Mouse (Mus musculus) monocyte, adult 5-6 weeks (primary cell): ENCODE measurements at regions not wholly inside any gene's neighbourhood (a gene's known extent, or its start where the extent isn't known, plus 50 kb on each side); places are given as distances from the start of the nearest gene placed in this dataset.
A peak's percentile ranks its signal among the peaks of the same experiment; 100 is the strongest.

ENCODE experiments used
- ATAC-seq: fragments of 153-309, 156-312 bp; replicated peaks from 2 replicates; pipeline ENCODE4 v1.8.0; 2017; ENCODE audit warnings: mild to moderate bottlenecking; ENCODE audit not compliant: low TSS enrichment, insufficient number of reproducible peaks, severe bottlenecking, poor library complexity, low FRiP score

GRCm38 (mm10) chr2:128379151-128379550 is 211.9 kb upstream of the Spdye4c start:
- ATAC-seq: no peak

- no peak for ATAC-seq
Measured at GRCm38 (mm10) chr2:128379554-128379953, 211.5 kb upstream of the Spdye4c start.

GRCm38 (mm10) chr2:128380581-128380980 is 210.4 kb upstream of the Spdye4c start:
- ATAC-seq: no peak

- ATAC-seq: no peak
Measured at GRCm38 (mm10) chr2:128381684-128382205, 209.3 kb upstream of the Spdye4c start.

GRCm38 (mm10) chr2:128382473-128382872 is 208.5 kb upstream of the Spdye4c start:
- ATAC-seq: no peak

GRCm38 (mm10) chr2:128384612-128385011 is 206.4 kb upstream of the Spdye4c start:
- no peak for ATAC-seq

- ATAC-seq: no peak
Measured at GRCm38 (mm10) chr2:128386846-128387621, 204.0 kb upstream of the Spdye4c start.

- ATAC-seq: no peak
Measured at GRCm38 (mm10) chr2:128387851-128388471, 203.0 kb upstream of the Spdye4c start.

- no peak for ATAC-seq
Measured at GRCm38 (mm10) chr2:128388883-128389470, 202.0 kb upstream of the Spdye4c start.

GRCm38 (mm10) chr2:128392344-128392743 is 198.7 kb upstream of the Spdye4c start:
- ATAC-seq: peak; percentile 47; the same call in 1 of the 2 replicates

GRCm38 (mm10) chr2:128393401-128393800 is 197.6 kb upstream of the Spdye4c start:
- ATAC-seq: 0 out of 2 replicates have a peak, but pooled peaks have one; percentile 21

- no peak for ATAC-seq
Measured at GRCm38 (mm10) chr2:128393921-128394320, 197.1 kb upstream of the Spdye4c start.

- ATAC-seq: peak; percentile 54
Measured at GRCm38 (mm10) chr2:128395308-128396007, 195.6 kb upstream of the Spdye4c start.

GRCm38 (mm10) chr2:128396008-128396346 is 195.0 kb upstream of the Spdye4c start:
- peak; percentile 76; the same call in 1 of the 2 replicates for ATAC-seq

- no peak for ATAC-seq
Measured at GRCm38 (mm10) chr2:128401359-128401758, 189.7 kb upstream of the Spdye4c start.

- no peak for ATAC-seq
Measured at GRCm38 (mm10) chr2:128403143-128403935, 187.7 kb upstream of the Spdye4c start.

GRCm38 (mm10) chr2:128404405-128404804 is 186.6 kb upstream of the Spdye4c start:
- ATAC-seq: no peak

GRCm38 (mm10) chr2:128407076-128407475 is 183.9 kb upstream of the Spdye4c start:
- peak; percentile 42 for ATAC-seq
